Mouse (Mus musculus): ENCODE data around the gene Fer.

Fer gene

DNA sequence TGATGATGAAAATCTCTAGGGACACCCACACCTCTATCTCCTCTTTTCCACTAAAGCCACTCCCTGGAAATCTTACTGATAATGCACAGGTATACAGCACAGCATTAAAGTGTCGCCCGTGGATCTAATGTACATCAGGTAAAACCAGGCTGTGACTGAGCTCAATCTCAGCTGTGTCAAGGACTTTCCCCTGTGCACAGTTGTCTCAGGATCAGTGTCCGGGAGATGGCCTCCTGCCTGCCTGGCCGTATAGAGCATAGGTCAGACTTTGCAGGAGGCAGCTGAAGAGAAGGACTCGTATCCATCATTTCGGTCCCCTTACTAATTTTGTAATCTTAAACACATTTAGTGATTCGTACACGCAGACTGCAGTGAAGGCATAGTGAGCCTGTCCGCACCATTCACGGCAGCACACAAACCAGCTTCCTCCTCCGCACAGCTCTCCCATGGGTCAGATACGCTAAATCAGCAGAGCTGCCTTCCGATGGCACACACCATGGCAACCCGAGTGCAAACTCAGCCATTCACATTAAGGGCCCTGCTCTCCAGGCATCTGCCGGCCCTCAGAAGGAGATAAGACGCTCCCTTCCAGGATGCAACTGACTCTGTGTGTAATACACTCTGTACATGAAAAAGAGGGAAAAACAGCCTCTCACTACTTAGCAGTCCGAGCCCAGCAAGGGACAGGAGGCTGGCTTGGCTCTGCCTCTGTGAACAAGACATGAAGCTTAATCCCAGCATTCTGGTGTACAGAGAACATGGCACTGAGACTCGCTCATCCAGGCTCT lies 277.4 kb downstream of the Fer start:
- no peak for DNase-seq (ENCODE audit: low spot score)

DNA sequence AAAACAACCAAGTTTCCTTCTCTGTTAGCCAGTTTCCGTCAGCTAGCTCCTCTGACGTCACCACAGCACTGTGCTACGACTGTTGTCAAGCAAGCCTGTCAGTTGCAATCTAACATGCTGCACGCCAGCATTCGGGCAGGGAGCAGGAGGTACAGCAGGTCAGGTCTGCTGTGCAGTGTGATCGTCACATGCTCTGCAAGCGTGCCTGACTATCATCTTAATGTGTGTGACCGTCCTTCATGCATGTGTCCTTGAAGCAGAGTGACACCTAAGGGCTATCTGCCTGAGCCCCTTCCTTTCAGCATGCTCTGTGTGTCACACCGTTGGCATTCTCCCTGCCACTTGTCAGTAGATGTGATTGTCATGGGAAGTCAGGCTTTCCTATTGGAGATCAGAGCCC lies 279.0 kb downstream of the Fer start:
- DNase-seq (ENCODE audit: low spot score) = no peak

DNA sequence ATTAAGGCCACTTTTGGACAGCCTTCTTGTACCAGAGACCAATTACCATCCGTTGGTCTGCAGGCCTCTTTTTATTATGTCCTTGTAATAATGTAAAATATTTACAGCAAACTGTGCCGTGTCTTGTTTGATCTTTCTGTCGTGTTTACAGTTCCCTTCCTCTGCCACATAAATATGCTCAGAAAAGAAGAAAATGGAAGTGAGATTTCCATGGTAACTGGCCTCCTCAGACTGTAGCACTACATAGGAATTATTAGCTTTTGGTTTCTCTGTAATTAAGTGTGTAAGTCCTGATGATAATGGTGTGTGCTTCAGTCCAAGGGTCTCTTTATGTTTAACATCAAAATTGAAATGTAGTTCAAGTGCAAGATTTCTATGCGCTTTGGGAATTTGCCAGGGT lies 283.5 kb downstream of the Fer start:
- no peak for DNase-seq (ENCODE audit: low spot score)

DNA sequence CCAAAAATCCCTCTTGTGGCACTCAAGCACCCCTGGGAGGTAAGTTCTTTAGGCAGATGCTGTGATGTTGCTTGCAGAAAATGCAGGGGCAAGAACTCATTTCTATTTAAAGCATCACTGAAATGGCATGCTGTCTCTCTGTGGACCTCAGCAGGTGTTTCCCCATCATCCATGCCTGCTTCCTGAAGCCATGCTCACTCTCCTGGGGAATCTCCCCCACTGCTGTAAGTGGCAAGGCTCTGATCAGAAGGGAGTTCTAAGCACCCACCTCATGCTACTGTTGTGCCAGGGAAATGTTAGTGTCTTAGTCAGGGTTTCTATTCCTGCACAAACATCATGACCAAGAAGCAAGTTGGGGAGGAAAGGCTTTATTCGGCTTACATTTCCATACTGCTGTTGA lies 287.9 kb downstream of the Fer start:
- DNase-seq (ENCODE audit: low spot score) = no peak

DNA sequence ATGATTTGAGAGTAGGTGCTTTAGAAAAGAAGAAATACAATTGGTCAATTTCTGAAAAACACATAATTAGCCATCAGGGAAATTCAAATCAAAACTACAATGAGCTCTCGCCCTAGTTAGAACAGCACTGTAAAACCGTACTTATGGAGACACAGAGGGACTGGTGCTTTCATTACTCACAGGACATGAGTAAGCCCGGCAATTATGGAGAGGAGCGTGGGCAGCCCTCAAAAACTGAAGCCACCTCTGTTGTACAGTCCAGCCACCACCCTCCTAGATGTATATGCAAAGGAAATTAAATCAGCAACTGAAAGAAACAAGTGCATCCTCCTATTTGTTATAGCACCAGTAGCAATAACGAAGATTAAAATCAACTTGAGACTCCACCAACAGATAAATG lies 304.9 kb downstream of the Fer start:
- no peak for DNase-seq (ENCODE audit: low spot score)

DNA sequence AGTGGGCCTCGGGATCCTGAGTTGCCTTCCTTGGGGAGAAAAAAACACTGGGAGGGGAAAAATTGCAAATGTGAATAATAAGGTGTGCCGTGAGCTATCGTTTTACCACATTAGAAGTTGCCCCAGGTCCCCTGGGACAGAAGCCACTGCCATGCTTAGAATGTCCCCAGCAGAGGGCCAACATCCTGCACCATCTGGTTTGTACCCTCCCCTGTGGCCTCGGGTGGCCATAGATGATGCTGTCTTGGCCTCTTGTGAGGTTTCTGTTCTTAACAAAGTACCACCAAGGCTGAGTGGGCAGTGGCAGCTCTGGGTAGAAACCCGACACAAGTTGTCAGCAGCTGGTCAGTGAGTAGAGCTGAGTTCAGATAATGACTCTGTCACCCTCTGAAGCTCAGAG lies 307.2 kb downstream of the Fer start:
- no peak for DNase-seq (ENCODE audit: low spot score)

DNA sequence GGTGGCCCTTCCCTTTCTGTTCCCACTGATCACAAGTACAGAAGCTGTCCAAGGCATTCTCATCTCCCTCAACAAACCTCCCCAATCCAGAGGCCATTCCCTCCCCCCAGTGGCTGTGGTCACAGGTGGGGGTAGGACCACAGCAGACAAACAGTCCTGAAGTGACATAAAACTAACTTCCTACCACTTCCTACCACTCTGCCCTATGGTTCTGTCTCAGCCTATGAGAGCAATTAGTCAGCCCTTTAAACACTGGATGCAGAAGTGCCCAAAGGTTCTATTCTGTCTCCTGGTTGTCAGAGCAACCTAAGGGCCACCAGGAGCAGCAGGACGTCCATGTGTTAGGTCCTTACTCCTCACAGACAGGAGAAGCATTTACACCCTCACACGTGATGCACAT lies 309.6 kb downstream of the Fer start:
- no peak for DNase-seq (ENCODE audit: low spot score)

DNA sequence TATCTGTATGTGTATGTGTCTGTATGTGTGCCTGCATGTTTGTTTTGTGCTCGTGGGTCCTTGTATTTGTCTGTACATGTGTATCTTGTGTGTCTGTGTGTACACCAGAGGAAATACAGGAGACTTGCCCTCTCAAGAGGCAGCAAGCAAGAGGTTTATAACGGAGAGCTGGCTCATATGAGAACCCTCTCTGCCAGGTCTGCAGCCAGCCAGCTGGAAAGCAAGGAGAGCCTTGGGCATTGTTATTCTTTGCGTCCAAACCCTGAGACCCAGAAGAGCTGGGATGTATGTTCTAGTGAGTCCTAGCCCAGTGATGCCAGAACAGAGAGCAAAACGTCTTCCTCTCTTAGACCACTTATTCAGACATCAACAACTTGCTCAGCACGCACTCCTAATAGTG lies 317.7 kb downstream of the Fer start:
- DNase-seq (ENCODE audit: low spot score) = no peak

DNA sequence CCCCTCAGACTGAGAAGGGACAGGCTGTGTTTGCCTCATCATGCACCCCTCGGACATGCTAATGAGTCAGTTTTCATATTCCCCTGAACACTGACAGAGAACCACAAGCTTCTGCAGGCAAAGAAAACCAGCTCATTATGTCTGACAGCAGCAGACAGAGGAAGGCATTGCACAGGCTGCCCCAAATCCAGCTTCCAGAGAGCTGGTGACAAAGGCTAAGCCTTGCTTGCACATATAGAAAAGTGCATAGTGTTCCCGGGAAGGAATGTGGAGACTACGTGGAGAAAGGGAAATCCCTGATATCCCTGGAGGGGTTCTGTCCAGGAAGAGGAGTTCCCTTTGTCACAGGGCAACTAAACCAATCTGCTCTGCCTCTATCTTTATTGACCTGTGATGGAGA lies 318.4 kb downstream of the Fer start:
- DNase-seq (ENCODE audit: low spot score) = no peak

DNA sequence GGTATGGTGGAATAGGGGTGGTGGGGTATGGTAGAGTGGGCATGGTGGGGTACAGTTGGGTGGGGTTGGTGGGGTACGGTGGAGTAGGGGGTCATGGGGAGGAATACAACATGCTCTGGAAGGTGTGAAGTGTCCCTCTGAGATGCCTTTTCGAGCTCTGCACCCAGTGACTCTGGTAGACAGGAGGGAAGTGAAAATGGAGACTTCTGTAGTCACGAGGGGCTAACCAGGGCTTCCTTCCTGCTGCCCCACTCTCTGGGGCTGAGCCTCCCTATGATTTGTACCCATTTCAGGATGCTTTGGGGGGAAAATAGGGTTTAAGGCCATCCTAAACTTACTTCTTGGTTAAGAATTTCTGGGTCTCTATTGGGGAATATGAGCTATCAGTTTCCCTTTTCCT lies 319.7 kb downstream of the Fer start:
- no peak for DNase-seq (ENCODE audit: low spot score)

DNA sequence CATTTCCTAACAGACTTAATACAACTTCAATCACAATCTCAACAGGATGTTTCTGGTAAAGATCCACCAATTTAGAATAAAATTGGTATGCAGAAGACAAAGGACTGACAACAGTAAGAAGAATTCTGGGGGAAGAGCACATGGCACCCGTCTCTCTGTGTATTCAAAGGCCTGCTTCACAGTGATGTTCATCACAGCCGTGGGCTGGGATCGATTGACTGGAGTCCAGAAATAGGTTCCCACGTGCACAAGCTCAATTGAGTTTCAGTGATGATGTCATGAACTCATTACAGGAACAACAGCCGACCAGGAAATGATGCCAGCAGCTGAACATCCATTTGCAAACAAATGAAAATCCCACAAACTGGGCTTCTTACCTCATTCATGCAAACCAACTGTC lies 320.3 kb downstream of the Fer start:
- no peak for DNase-seq (ENCODE audit: low spot score)
